In genomic region chr9:99444590-99445178, GRCm38 (mm10) we compare ENCODE assay signal across 9 mouse cellular contexts. TPM values are rescaled to one million over a fixed set of nuclear protein-coding genes. Genes with fewer than 3 reads are reported as not detected.
DNase-seq lines count a peak whose midpoint lies in the region; ATAC-seq and TF ChIP-seq lines count a peak whose summit lies in the region.
"Had no signal": no experiment of that assay in that cellular context is flagged by ENCODE, and none has a peak within 500 bp of the region (broad histone marks: within the 10 kb centered on the region; RNA-seq: fewer than 3 reads in every experiment).

No protein-coding gene starts in this region.

- peak; percentile 79 for ATAC-seq in megakaryocyte-erythroid progenitor cell, adult 5-6 weeks (replicated peaks; ENCODE audit: low FRiP score, low TSS enrichment, poor library complexity, severe bottlenecking)

- no peaks in the 10 kb centered on the region for H3K27me3 ChIP-seq in kidney, adult 2 months (replicated peaks; ENCODE audit: control insufficient read depth, insufficient read depth, low read length)
- no peaks in the 10 kb centered on the region for H3K27me3 ChIP-seq in ES-Bruce4 (ENCODE audit: control insufficient read depth, insufficient read depth, low read length, poor library complexity, severe bottlenecking)

- no peak overlapping the region for H3K4me3 ChIP-seq in kidney, adult 2 months (ENCODE audit: insufficient read depth, low read depth, low read length)
- H3K4me3 ChIP-seq in ES-Bruce4 (ENCODE audit: low read depth, low read length): no peak overlapping the region
- H3K4me3 ChIP-seq: embryonic facial prominence, embryonic 12.5 days had no signal

- no peak for TF ChIP-seq POLR2A in kidney, adult 2 months (IDR thresholded peaks at IDR 0.05; ENCODE audit: low read depth, low read length)
- TF ChIP-seq POLR2A in ES-Bruce4 (IDR thresholded peaks at IDR 0.05; ENCODE audit: insufficient read depth, low read length): no peak

- no peaks in the 10 kb centered on the region for H3K4me1 ChIP-seq in kidney, adult 2 months (ENCODE audit: control insufficient read depth, insufficient read depth, low read length)
- H3K4me1 ChIP-seq in ES-Bruce4 (ENCODE audit: control insufficient read depth, insufficient read depth, low read length): no peaks in the 10 kb centered on the region
- H3K4me1 ChIP-seq: embryonic facial prominence, embryonic 12.5 days had no signal

- no peak overlapping the region for H3K9ac ChIP-seq in ES-Bruce4 (ENCODE audit: low read depth, poor library complexity, severe bottlenecking)
- H3K9ac ChIP-seq: embryonic facial prominence, embryonic 12.5 days had no signal

- H3K27ac ChIP-seq in kidney, adult 2 months (ENCODE audit: insufficient read depth, low read depth, low read length): no peak overlapping the region
- no peak overlapping the region for H3K27ac ChIP-seq in ES-Bruce4 (ENCODE audit: insufficient read depth, low read length)
- H3K27ac ChIP-seq: embryonic facial prominence, embryonic 12.5 days had no signal

- TF ChIP-seq CTCF in kidney, adult 2 months (conservative IDR thresholded peaks at IDR 0.05; ENCODE audit: insufficient read depth, insufficient read length, low read depth, low read length): peak; percentile 59
- TF ChIP-seq CTCF in ES-Bruce4 (IDR thresholded peaks at IDR 0.05; ENCODE audit: low read depth, low read length): peak; percentile 69

- no peak for TF ChIP-seq EP300 in ES-Bruce4 (IDR thresholded peaks at IDR 0.05; ENCODE audit: insufficient read depth, low read depth, low read length)

- intact Hi-C loops in left cerebral cortex, postnatal 4 days (cut with DNase I): loop anchor here (10.0 kb wide), 1 partner anchor 470 kb away; no protein-coding TSS in a partner anchor
- intact Hi-C loops in heart, postnatal 14 days (cut with DNase I): no loop called here

- no peaks in the 10 kb centered on the region for H3K9me3 ChIP-seq in ES-Bruce4 (replicated peaks; ENCODE audit: control insufficient read depth, insufficient read depth, low read length, poor library complexity, severe bottlenecking)
- H3K9me3 ChIP-seq: embryonic facial prominence, embryonic 12.5 days had no signal

- 32% methylated on average over 8 of the region's 8 CpGs for WGBS in kidney, adult 2 months

- H3K36me3 ChIP-seq in kidney, adult 2 months (ENCODE audit: control insufficient read depth, insufficient read depth, low read length): no peaks in the 10 kb centered on the region
- H3K36me3 ChIP-seq in ES-Bruce4 (ENCODE audit: control insufficient read depth, insufficient read depth, low read length, poor library complexity, severe bottlenecking): no peaks in the 10 kb centered on the region
- H3K36me3 ChIP-seq: embryonic facial prominence, embryonic 12.5 days had no signal

- DNase-seq in kidney, adult 2 months: no peak
- no peak for DNase-seq in kidney, adult 8-10 months
- DNase-seq in embryo, embryonic 10.5 days (ENCODE audit: low spot score): peak; percentile 66
- no peak for DNase-seq in left cerebral cortex, postnatal 4 days
- DNase-seq in heart, postnatal 14 days: no peak
- no peak for DNase-seq in gastrocnemius, postnatal 10 days

RNA-seq across cellular contexts. Expression of gene Nme9, which starts 6.6 kb away (rescaled TPM):
- polyA plus RNA-seq in kidney, adult 2 months (2012; rRNA removed): 0.16 TPM in 1 of 2 replicates, not detected in the other
- polyA plus RNA-seq in ES-Bruce4 (2011; ENCODE audit: insufficient read depth, insufficient read length, low read depth, missing spikeins): not detected in 2 replicates
- 0.48 TPM in 1 of 2 replicates, not detected in the other for total RNA-seq in megakaryocyte-erythroid progenitor cell, adult 5-6 weeks (2014; fragmentation: Nextera tagmentation)
- not detected in 2 replicates for total RNA-seq in megakaryocyte-erythroid progenitor cell, adult 5-6 weeks (2017)
- total RNA-seq in left cerebral cortex, postnatal 4 days (2021): under 1 TPM in 1 of 2 experiments, not detected in 1; 0.48 TPM
- total RNA-seq in heart, postnatal 14 days (2021): under 1 TPM in 1 of 2 experiments, not detected in 1; 0.50 TPM
- not detected for total RNA-seq in gastrocnemius, postnatal 10 days (2021)
- polyA plus RNA-seq: embryonic facial prominence, embryonic 12.5 days had no signal

RNA-seq across cellular contexts. Expression of gene Mras, which starts 7.5 kb away (rescaled TPM):
- 13.7 and 14.6 TPM in 2 replicates for polyA plus RNA-seq in kidney, adult 2 months (2012; rRNA removed)
- 6.0 and 7.9 TPM in 2 replicates for polyA plus RNA-seq in ES-Bruce4 (2011; ENCODE audit: insufficient read depth, insufficient read length, low read depth, missing spikeins)
- total RNA-seq in megakaryocyte-erythroid progenitor cell, adult 5-6 weeks (2014; fragmentation: Nextera tagmentation): not detected in 2 replicates
- total RNA-seq in megakaryocyte-erythroid progenitor cell, adult 5-6 weeks (2017): not detected in 2 replicates
- total RNA-seq in left cerebral cortex, postnatal 4 days (2021): 10 to 100 TPM; 66.3 to 72.2 TPM
- total RNA-seq in heart, postnatal 14 days (2021): 1 to 10 TPM; 6.8 to 7.5 TPM
- total RNA-seq in gastrocnemius, postnatal 10 days (2021): 10 to 100 TPM in 1 of 2 experiments, 1 to 10 TPM in 1; 9.7 to 10.6 TPM

Comparison
In these comparisons a context has a peak if more than half of its experiments do, and no peak if none do; other contexts are left out.
1. RNA of gene Mras, which starts 7.5 kb away (total RNA-seq): 66.3 to 72.2 TPM in left cerebral cortex, postnatal 4 days, 9.7 to 10.6 TPM in gastrocnemius, postnatal 10 days and 6.8 to 7.5 TPM in heart, postnatal 14 days; not detected in megakaryocyte-erythroid progenitor cell, adult 5-6 weeks; every median in the first group is over 4 times any median in the second.